Mouse (Mus musculus) granulocyte monocyte progenitor cell, adult 5-6 weeks (primary cell): Measurements from ENCODE around the gene Antxr1. TPM values are rescaled to one million over a fixed set of nuclear protein-coding genes. Genes with fewer than 3 reads are reported as not detected.

ENCODE experiments used
- ATAC-seq: replicated peaks from 2 replicates; pipeline ENCODE4 v1.8.0; 2016; ENCODE audit warnings: mild to moderate bottlenecking, moderate TSS enrichment, inconsistent platforms; ENCODE audit not compliant: poor library complexity, severe bottlenecking
- total RNA-seq, 2 experiments: library from RNA; stranded (forward) in 1 of 2; stranded (reverse) in 1 of 2; fragments of 200-712, 200-1000 nt in 1 of 2; fragments of >200 nt in 1 of 2; fragmentation: Nextera tagmentation in 1 of 2; gene quantifications; 2 replicates each; pipeline ENCODE4 v1.2.3; 2014 to 2017

The Antxr1 gene
- total RNA-seq (2014; fragmentation: Nextera tagmentation) (0.85 and 1.7 TPM in 2 replicates), total RNA-seq (2017) (0.10 and 0.78 TPM in 2 replicates)

DNA sequence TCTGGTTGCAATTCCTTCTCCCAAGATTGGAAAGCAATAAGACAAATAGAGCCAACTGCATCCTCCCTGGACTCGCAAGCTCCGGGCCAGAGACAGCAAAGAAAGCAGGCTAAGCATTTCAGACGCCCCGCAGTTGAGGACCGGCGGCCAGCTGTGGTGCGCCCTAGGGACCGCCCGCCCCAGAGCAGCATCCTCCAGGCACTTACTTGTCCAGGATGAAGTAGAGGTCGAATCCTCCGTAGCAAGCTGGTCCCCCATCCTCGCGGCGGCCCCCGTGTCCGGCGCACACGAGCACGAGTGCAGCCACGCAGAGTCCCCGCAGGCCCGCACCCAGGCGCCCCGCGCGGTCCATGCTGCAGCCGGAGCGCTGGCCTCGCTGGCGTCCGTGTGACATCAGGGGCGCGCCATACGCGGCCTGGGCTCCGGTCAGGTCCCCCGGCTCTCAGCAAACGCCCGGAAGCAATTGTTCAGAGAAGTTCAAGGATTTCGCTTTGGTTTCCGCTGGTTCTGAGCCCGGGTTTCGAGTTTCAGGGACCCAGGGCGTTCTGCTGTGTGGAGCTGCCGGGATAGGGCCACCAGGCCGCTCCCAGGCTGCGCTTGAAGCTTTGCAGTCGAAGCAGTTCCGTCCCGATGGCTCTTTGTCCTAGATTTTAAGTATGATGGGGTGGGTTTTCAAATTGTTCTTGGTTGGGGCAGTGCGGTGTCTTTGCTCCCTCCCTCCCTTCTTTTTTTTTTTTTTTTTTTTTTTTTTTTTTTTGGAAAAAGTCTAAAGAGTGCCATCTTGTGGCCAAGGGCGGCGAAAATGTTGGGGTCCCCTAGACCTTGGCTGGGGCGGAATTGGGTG is at the start of gene Antxr1:
TSS of gene Antxr1 (minus strand) at position 731 of the 844 bp plus-strand sequence.
- ATAC-seq: peak; percentile 12; the same call in 1 of the 2 replicates

DNA sequence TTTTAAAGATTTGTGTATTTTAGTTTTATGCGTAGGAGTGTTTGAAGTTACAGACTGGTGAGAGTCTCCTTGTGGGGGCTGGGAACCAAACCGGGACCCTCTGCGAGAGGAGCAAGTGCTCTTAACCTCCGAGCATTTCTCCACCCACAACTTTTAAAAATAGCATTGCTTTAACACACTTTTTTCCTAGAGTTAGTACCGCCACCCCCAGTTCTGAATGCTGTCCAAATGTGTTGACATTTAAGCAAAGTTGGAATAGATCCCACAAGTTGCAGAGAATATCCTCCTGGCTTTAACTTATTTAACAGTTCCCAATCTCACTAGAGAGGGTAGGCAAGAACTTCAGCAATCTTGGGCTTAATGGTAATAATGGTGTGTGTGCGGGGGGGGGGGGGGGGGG is 49.1 kb upstream of the Antxr1 start:
- ATAC-seq: no peak

DNA sequence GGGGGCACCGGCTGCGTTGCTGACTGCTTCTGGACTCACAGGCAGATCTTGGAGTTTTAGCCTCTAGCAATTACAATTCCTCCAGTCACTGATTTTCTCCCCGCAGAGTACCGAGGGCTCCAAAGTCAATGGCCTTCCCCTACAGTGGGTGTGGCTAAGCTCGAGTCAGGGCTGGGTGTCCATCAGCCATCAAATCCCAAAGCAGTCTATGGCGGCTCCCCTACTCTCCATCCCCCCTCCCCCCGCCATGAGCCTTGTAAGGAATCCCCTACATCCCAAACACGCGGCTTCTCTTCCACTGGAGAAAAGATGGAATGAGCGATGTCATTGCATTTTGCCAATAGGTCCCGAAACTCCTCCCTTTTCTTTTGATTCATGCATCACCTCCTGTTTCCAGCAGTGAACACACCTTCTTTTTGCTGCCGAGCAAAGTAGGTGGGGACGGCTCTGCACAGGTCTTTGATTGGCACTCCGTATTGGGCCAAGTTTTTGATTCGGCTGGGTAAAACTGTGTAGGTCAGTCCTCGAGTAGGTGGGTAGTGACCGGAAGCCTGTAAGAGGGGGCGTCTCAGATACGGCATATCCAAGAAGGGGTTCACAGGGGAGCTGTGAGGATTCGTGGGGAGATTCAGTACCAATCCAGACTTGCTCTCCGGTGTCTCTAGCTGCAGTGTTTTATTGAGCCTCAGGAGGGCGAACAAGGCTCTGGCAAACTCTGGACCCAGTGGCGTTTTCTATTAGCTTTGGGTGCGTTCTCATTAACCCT is 48.5 kb upstream of the Antxr1 start:
- ATAC-seq: peak; percentile 40

DNA sequence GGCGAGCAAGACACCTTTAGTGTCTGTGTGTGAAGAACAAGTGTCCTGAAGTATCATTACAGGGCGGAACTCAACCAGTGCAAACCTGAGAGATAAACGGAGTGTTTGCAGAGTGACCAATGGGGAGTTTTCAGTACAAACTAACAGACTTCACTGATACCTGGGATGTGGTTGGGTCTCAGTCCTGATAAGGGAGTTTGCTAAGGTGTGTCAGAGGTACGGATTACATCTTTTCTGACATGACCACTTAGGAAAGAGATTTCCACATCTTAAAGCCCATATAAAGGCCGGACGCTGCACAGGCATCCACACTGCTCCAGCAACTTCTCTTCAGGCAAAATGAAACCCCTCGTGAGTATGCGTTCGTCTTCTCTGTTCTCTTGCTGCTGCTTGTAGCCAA is 37.4 kb upstream of the Antxr1 start, which contains the start of gene Gkn2:
TSS of gene Gkn2 (plus strand) at position 301 of the 400 bp plus-strand sequence.
- ATAC-seq: no peak

DNA sequence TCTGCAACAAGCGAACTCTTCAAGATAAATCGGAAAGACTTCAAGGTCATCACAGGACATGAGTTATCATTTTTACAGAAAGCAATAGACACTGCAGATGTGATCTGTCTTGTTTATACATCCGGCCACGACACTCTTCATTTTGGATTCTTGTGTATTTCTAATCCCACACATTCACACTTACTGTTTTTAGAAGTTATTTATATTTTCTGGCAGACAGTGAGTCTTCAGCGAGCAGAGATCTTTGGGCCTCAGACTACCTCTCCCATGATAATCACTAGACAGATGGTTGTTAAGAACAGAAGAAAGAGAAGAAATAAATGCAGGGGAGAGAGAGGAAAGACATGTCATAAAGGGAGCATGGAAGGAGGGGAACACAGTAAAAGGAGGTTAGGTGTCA is 33.6 kb upstream of the Antxr1 start:
- ATAC-seq: no peak

DNA sequence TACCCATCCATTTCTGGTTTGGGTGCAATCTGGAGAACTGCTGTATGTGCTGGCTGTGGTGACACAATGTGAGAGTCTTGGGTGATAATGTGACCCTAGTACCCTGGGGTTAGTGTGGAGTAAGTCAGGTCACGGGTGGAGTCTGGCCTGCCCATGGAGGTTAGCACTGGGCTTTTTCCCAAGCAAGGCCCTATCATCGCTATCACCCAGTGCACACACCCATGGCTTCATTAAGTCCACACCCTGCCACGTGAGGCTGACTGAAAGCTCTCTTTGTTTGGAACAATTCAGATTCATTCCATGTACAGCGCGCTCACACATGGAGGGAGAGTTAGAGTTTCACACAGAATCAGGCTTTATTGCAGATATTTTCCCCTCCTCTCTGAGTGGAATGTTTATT is 18.8 kb upstream of the Antxr1 start:
- no peak for ATAC-seq

DNA sequence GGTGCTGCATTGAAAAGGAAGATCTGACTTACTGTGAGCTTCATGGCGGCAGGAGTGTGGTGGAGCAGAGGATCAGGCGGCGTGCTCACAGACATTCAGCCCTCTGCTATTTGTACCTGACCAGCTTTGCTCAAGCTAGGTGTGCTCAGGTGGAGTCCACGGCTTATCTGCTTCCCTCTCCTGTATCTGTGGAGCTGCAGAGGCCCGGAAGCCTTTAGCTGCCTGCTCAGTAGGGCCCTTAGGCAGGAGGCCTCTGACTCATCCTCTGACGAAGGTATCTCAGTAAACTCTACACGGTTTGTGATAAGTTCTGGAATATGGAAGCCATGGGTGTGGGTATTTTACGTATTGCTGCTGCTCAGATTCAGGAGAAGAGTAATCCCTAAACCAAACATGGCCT is 15.2 kb upstream of the Antxr1 start, which contains the start of gene Gkn1:
TSS of gene Gkn1 (minus strand) at position 114 of the 400 bp plus-strand sequence.
- ATAC-seq: no peak

DNA sequence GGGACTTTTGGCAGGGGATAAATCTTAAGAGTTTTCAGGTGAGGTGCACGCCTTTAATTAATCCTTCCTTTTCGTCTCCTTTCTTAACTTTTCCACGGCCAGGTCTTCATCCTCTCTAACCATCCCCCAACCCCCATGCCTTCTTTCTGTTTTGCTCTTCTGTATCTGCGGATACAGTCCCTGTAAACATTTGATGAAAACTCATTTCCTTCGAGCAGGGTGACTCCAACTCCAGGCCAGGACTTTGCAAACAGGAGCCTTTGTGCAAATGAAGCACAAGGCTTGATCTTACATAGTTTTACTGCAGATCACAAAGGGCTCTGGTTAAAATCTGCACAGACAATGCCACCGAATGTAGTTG is 294 bp upstream of the Antxr1 start:
- no peak for ATAC-seq

DNA sequence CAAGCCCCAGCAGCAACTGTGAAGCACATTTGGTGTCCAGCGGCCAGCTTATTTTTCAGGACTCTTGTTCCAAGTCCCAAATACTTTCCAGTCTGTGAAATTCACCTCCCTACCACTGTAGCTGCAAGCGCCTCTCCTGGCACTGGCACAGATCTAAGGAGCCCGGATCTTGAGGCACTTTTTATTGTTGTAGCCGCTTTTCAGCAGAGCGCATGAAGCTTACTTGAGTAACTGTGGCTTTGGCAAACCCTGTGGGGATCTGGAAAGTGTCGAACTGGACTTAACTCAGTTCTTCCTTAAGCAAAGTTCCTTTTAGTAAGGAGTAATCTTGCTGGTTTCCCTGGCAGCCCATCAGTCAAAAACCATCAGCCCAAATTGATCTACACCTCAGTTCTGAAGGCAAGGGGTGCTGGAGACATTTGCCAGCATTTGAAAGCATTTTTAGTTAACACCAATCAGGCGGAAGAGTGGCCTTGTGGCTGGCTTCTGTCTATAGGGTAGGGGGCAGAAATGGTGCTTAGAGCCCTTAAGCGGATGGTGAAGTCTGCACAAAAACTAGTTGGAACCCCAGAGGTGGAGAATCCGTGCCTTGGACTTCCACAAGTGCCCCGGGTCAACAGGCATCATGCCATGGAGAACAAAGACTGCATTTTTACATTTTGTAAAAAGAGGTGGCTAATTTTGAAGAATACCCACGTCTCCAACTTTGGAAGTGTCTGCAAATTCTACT is 1.1 kb downstream of the Antxr1 start:
- ATAC-seq: no peak

DNA sequence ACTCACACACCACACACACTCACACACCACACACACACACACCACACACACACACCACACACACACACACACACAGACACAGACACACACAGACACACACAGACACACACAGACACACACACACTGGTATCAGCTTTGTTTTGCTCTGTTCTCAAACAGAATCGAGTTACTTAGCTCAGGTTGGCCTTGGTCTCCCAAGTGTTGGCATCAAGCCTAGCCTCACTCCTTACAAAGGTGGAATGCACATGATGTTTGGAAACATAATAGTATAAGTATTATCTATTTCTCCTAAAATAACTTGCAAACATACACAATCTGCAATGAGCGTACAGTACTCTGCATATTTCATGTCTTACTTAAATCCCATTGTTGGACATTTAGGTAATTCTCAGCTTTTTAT is 3.2 kb downstream of the Antxr1 start:
- ATAC-seq: no peak

DNA sequence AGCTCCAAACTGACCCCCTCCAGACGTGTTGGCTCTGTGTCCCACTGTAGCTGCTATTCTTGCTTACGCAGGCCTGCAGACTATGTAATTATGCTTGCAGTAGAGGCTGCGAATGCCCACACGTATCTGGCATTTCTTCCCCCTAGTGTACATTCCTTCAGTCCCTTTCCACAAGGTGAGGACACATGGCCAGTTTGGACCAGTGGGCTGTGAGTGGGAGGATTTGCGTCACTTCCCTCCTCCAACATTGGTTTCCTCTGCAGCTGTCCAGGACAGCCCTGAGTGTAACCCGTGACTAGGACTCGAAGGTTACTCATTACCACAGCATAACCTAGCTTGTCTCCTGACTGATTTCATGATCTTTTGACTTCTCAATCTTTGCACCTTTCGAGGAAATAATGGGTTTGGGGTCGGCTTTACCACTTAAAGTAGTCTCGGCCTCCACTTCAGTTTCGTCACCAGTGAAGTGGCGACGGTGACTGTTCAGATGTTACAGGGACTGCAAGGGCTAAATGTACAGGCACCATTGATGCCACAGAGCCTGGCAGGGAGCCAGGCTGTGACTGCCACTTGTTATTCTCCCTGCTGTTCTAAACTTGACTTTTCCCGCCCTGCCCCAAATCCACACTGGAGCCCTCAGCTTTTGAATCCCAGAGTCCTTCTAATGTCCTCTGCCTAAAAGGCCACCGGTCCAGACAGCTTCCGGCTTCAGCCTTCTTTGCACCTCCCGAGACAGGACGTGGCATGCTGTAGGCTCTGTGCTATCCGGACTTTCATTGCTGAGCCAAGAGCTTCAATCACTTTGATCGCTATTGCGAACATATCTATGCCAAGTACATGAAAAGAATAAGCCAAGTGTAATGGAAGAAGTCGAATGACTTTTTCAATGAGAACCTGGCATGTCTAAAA is 7.1 kb downstream of the Antxr1 start:
- peak; percentile 96 for ATAC-seq

DNA sequence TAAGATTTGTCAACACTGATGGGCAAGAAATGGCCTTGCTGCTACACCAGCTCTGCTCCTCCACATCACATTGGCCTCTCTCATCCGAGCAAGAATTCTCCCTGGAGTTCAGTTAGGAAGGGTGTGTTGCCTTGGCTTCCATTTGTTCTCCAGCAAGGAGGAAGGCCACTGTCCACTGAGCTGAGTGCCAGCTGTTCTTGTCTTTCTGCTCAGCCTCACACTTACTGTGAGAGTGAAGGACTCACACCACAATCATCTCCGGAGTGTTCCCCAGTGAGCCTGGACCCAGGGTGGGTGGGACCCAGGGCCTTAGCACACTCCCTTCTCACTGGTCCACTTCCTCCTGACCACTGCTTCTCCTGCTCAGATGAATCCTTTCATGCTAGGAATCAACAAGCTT is 8.7 kb downstream of the Antxr1 start:
- no peak for ATAC-seq

DNA sequence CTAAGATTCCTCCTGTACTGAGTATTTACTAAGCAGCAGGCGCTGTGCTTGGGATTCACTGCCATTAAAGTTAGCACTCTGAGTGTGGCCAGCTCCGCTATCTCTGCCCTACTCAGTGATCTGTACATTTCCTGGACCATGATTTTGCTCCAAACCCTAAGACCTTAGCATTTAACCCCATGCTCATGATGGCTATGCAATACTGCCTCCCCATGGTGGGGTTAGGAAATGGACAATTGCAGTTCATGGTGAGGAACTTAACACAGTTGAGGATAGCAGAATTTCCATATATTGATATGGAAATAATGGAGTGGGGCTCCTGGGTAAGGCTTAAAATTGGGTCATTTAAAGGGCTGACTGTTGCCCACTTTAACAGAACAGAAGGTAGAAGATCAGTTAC is 12.2 kb downstream of the Antxr1 start:
- ATAC-seq: peak; percentile 57; the same call in 1 of the 2 replicates

DNA sequence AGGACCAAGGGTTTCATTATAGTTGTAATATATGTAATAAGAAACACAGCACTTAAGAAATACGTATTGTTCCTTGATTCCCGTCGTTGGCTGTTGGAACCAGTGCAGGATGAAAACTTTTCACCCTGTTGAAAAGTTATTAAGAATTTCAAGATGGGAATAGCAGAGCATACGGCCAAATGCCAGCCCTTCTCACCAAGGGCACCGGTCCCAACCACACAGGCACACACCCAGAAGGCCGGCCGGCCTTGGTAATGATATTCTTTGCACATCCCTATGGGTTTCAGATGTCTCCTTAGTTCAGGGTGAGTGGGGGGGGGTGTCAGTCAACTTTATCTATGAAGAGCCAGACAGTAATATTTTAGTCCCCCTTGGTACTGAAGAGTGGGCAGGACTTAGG is 17.0 kb downstream of the Antxr1 start:
- no peak for ATAC-seq

DNA sequence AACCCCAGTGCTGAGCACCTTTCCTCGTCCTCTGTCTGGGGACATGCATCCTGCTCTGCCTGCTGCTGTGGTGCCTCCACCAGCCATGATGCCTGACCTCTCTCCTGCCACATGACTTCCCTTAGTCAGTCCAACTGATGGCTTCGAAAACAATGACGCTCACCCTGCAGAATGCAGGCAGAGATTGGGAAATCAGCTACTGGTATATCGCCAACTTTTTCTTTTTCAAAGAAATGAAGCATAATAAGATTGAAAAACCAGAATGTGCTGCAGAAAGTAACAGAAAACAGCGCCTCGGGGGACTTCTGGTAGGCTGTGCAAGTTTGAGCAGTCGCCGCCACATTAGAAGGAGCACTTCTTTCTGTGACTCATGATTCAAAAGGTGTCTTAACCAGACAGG is 18.7 kb downstream of the Antxr1 start:
- no peak for ATAC-seq

DNA sequence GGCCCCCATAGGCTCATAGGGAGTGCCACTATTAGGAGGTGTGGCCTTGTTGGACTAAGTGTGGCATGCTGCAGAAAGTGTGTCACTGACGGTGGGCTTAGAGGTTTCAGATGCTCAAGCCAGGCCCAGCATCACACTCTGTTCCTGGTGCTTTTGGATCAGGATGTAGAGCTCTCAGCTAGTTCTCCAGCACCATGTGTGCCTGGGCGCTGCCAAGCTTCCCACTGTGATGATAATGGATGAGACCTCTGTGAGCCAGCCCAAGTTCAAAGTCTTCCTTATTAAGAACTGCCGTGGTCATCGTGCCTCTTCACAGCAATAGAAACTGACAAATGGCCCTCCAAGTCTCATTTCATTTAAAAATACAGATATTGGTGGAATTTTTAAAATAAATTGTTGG is 22.9 kb downstream of the Antxr1 start:
- no peak for ATAC-seq

DNA sequence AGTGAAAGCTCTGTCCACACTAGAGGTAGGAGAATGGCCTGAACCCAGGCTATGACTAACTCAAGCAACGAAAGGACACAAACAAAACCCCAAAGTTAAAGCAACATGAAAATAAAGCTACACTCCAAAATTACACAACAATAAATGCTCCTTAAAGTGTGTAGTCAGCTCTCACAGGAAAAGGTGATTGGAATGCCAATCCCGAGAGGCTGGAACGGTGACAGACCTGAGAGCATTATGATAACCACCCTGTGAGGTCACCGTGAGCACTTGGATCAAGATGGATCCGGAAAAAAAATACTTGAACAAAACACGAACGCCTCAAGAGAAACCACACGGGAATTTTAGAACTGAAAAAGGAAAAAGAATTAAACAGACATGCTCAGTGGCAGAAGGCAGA is 31.1 kb downstream of the Antxr1 start:
- ATAC-seq: no peak

DNA sequence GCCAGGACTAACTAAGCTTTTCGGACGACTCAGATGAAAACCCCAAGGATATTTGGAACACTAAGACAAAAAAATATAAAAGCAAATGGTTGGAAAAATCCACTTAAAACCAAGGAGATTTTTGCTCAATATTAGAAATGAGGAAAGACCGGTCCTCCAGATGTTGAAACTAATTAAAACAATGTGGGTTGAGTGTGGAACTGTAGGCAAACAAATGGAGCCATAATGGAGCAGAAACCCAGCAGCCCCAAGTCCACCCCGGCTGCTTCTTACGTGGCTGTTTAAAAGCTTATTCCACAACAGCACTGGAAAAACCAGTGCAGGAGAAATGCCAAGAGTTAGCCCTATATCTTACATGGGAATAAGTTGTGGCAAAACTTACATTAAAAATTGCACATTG is 32.9 kb downstream of the Antxr1 start:
- no peak for ATAC-seq

DNA sequence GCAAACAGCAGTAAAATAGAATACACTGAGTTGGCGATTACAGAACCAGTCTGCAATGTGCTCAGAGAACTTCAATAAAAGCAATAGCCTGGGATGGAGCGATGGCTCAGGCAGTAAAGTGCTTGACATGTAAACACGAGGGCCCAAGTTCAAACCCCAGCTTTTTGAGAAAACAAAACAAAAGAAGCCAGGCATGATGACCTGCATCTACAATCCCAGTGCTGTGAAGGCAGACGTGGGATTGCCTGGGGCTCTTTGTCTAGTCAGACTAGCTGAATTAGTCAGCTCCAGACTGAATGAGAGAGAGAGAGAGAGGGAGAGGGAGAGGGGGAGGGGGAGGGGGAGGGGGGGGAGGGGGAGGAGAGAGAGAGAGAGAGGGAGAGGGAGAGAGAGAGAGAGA is 33.6 kb downstream of the Antxr1 start:
- no peak for ATAC-seq

DNA sequence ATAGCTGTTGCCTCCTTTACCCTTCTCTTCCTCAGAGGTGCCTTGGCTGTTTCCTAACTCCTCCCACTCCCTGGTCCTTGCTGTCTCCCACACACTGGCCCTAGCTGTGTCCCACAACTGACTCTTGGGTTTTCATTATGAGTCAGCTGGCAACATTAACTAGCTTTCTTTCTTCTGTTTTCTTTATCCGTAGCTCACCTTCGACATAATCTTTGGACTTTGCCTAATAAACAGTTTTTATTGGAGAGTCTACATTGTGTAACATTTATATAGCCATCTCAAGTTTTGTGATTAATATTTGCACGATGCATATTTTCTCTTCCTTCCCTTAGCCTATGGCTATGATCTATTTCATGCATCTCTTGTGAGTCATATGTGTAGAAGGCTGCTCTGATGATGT is 40.7 kb downstream of the Antxr1 start:
- no peak for ATAC-seq
